Comparison of ENCODE assay signal across 28 mouse cellular contexts in the genomic region with DNA sequence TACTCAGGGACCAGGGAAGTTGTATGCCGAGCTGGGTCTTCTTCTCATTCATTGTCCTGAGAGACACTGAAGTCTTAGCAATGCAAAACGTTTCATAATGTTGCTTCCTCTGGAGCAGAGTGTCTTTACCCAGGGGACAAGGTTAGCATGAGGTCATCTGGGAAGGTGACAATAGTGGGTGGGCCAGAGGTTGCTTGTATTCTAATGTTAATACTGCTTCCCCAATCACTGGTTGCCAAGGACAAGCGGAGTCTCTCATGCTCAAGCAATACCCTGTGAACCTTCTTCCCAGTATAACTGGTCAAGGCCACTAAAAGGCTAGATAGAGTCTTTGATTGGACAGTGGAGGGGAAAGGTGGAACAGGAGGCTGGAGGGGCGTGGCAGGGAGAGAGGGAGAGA.
A peak's percentile ranks its signal among the peaks of the same experiment; 100 is the strongest.
DNase-seq lines count a peak whose midpoint lies in the region; ATAC-seq and TF ChIP-seq lines count a peak whose summit lies in the region.
"Had no signal": no experiment of that assay in that cellular context is flagged by ENCODE, and none has a peak within 500 bp of the region (broad histone marks: within the 10 kb centered on the region; RNA-seq: fewer than 3 reads in every experiment).

No protein-coding gene starts in this region.

- peaks cover 34% of the 10 kb centered on the region for H3K4me1 ChIP-seq in E14TG2a.4 (replicated peaks; ENCODE audit: low read depth, low read length)
- no peaks in the 10 kb centered on the region for H3K4me1 ChIP-seq in midbrain, postnatal 0 days (ENCODE audit: insufficient read depth, low read length)
- H3K4me1 ChIP-seq in forebrain, embryonic 15.5 days: no peaks in the 10 kb centered on the region

- H3K9me3 ChIP-seq in E14TG2a.4 (ENCODE audit: low read length): peaks cover 12% of the 10 kb centered on the region
- H3K9me3 ChIP-seq in midbrain, postnatal 0 days (ENCODE audit: low read length): no peaks in the 10 kb centered on the region
- H3K9me3 ChIP-seq in forebrain, embryonic 15.5 days: no peaks in the 10 kb centered on the region
- H3K9me3 ChIP-seq: embryonic facial prominence, embryonic 13.5 days; embryonic facial prominence, embryonic 15.5 days; forebrain, embryonic 10.5 days; forebrain, embryonic 12.5 days had no signal

- no peak for ATAC-seq in midbrain, postnatal 0 days (ENCODE audit: low FRiP score)
- ATAC-seq in forebrain, embryonic 15.5 days (replicated peaks): no peak
- ATAC-seq: activated CD4-positive, CD25-positive, alpha-beta regulatory T cell, adult 4 months; CD4-positive, CD25-positive, alpha-beta regulatory T cell, adult 4 months; forebrain, embryonic 16.5 days; Patski had no signal

- no peak overlapping the region for H3K27ac ChIP-seq in midbrain, postnatal 0 days (ENCODE audit: low read depth, low read length)
- H3K27ac ChIP-seq in forebrain, embryonic 15.5 days (replicated peaks): no peak overlapping the region
- H3K27ac ChIP-seq: embryonic facial prominence, embryonic 13.5 days; embryonic facial prominence, embryonic 15.5 days; forebrain, embryonic 10.5 days; forebrain, embryonic 12.5 days had no signal

- no peak for TF ChIP-seq CTCF in E14TG2a.4 (conservative IDR thresholded peaks at IDR 0.05; ENCODE audit: low read length)
- no peak for TF ChIP-seq CTCF in midbrain, postnatal 0 days (IDR thresholded peaks at IDR 0.05)

- H3K4me2 ChIP-seq in midbrain, postnatal 0 days (ENCODE audit: low read depth, low read length, poor library complexity, severe bottlenecking): no peak overlapping the region
- no peak overlapping the region for H3K4me2 ChIP-seq in forebrain, embryonic 15.5 days (replicated peaks)
- H3K4me2 ChIP-seq: embryonic facial prominence, embryonic 13.5 days; embryonic facial prominence, embryonic 15.5 days; forebrain, embryonic 12.5 days had no signal

- H3K27me3 ChIP-seq in E14TG2a.4 (ENCODE audit: insufficient read depth, low read length): no peaks in the 10 kb centered on the region; the same call in 1 of the 2 replicates
- H3K27me3 ChIP-seq in midbrain, postnatal 0 days (ENCODE audit: insufficient read depth, low read length): no peaks in the 10 kb centered on the region
- no peaks in the 10 kb centered on the region for H3K27me3 ChIP-seq in forebrain, embryonic 15.5 days
- H3K27me3 ChIP-seq: CH12.LX; embryonic facial prominence, embryonic 13.5 days; embryonic facial prominence, embryonic 15.5 days had no signal

- H3K36me3 ChIP-seq in E14TG2a.4 (ENCODE audit: insufficient read depth, low read length): no peaks in the 10 kb centered on the region
- H3K36me3 ChIP-seq in midbrain, postnatal 0 days (ENCODE audit: insufficient read depth, low read length): no peaks in the 10 kb centered on the region
- no peaks in the 10 kb centered on the region for H3K36me3 ChIP-seq in forebrain, embryonic 15.5 days
- H3K36me3 ChIP-seq: embryonic facial prominence, embryonic 13.5 days; embryonic facial prominence, embryonic 15.5 days; forebrain, embryonic 10.5 days; forebrain, embryonic 12.5 days; G1E had no signal

- H3K9ac ChIP-seq in midbrain, postnatal 0 days (replicated peaks; ENCODE audit: low read length, poor library complexity, severe bottlenecking): no peak overlapping the region
- no peak overlapping the region for H3K9ac ChIP-seq in forebrain, embryonic 15.5 days (replicated peaks)
- H3K9ac ChIP-seq: embryonic facial prominence, embryonic 13.5 days; embryonic facial prominence, embryonic 15.5 days; forebrain, embryonic 12.5 days had no signal

- peak; percentile 94 for DNase-seq in ES-CJ7 (ENCODE audit: low read depth, low spot score)
- DNase-seq in R1 (ENCODE audit: low read depth, low spot score): peak; percentile 92
- no peak for DNase-seq in midbrain, postnatal 0 days (ENCODE audit: low spot score)
- no peak for DNase-seq in spleen, adult 12 weeks (ENCODE audit: low spot score)
- DNase-seq: adrenal gland, adult 8-10 months; adrenal gland, postnatal 14 days; adrenal gland, postnatal 36 days; B cell, adult 2 months; cerebellum, adult 11 months; cerebellum, adult 18-20 months; cerebellum, adult 8-10 months; cerebellum, adult 9-11 months; cerebellum, postnatal 14 days; cerebellum, postnatal 36 days; embryo, embryonic 11 days had no signal

- WGBS in midbrain, postnatal 0 days: 75% methylated on average over 4 of the region's 4 CpGs
- 71% methylated on average over 4 of the region's 4 CpGs for WGBS in forebrain, embryonic 15.5 days

- H3K4me3 ChIP-seq in E14TG2a.4 (replicated peaks; ENCODE audit: low read length): 0 out of 2 replicates have a peak overlapping the region, but pooled peaks have one; percentile 26
- H3K4me3 ChIP-seq in midbrain, postnatal 0 days (ENCODE audit: low read depth, low read length): no peak overlapping the region
- H3K4me3 ChIP-seq in forebrain, embryonic 15.5 days: no peak overlapping the region
- H3K4me3 ChIP-seq: embryonic facial prominence, embryonic 13.5 days; embryonic facial prominence, embryonic 15.5 days; erythroblast, embryonic 14.5 days; forebrain, embryonic 10.5 days; forebrain, embryonic 12.5 days had no signal

Comparison
In these comparisons a context has a peak if more than half of its experiments do, and no peak if none do; other contexts are left out.
1. DNase-seq: peak in ES-CJ7 (single experiment) and R1 (single experiment); none in midbrain, postnatal 0 days (single experiment) and spleen, adult 12 weeks (single experiment).